Mouse (Mus musculus) G1E (cell line): ENCODE measurements at regions not wholly inside any gene's neighbourhood (a gene's known extent, or its start where the extent isn't known, plus 50 kb on each side); places are given as distances from the start of the nearest gene placed in this dataset.

Experiments used
- CTCF ChIP-seq: IDR thresholded peaks from 2 replicates; pipeline ENCODE4 v1.5.1; 2012; ENCODE audit warnings: low read depth, low read length, inconsistent platforms, mixed read lengths
- GATA1 ChIP-seq: IDR thresholded peaks from 2 replicates; pipeline ENCODE4 v1.6.1; 2012; ENCODE audit warnings: borderline replicate concordance, low read length, inconsistent platforms, mixed read lengths
- TAL1 ChIP-seq: conservative IDR thresholded peaks from 2 replicates; pipeline ENCODE4 v1.6.1; 2012; ENCODE audit warnings: low read depth, low read length, inconsistent platforms, mixed read lengths

- no peak for TF ChIP-seq CTCF
- no peak for TF ChIP-seq GATA1
- TF ChIP-seq TAL1: no peak
Measured at GRCm38 (mm10) chr12:104547561-104547960, 74.4 kb upstream of the Gsc start.
